Mouse (Mus musculus): Measurements from ENCODE around the gene Plekhg3.

Plekhg3 gene

DNA sequence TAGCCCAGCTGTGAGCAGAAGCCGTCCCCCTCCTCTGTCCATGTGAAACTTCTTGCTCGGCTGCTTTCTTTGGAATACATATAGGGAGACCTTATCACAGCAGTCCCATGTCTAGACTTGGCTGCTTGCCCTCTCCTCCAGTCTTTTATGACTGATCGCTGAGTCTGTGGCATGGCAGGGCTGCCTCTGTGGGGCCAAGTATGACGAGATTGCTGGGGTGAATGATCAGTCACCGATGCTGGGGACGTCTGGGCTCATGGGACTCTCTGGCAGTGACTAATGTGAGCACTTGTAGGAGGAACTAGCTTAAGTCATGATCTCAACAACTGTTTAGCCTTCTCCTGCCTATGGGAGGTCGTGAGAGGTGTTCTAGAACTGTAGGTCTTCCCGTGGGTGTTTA lies 21.6 kb downstream of the Plekhg3 start:
- no peak for DNase-seq (ENCODE audit: extremely low spot score)

DNA sequence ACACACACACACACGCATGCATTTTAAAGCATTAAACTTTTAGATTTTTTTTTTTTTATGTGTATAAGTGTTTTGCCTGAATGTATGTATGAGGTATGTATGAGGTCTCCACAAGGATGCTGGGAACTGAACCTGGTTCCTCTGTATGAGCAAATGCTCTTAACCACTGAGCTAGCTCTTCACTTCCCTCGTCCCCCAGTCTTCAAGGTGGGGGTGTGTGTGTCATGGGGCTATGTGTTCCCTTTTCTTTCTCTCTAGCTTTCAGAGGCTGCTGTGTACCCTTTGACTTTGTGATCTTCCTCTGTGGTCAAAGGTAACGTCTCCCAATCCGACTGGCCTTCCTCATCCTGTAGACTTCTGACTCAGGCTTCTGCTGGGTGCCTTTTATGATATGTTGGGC lies 22.3 kb downstream of the Plekhg3 start:
- DNase-seq (ENCODE audit: extremely low spot score) = no peak

DNA sequence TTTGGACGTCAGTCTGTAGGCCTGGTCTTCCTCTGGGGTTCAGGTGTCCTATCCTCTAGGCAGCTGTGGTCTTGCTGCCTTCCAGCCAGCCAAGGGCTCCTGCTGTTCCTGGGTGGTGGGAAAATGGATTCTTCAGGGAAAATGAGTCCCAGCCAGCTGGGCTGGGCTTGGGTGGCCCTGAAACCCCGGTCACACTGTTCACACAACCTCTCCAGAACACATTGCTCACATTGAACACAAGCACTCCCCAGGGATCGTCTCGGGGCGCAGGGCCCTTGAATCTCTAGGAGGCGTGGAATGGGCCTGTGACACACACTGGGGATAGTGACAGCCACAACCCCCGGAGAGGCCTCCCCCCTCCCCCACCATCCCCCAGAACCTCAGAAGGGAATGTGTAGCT lies 23.2 kb downstream of the Plekhg3 start:
- no peak for DNase-seq (ENCODE audit: extremely low spot score)

GRCm38 (mm10) chr12:76554392-76554791 lies 23.7 kb downstream of the Plekhg3 start:
- no peak for DNase-seq (ENCODE audit: extremely low spot score)

- DNase-seq (ENCODE audit: extremely low spot score) = no peak
Observed at GRCm38 (mm10) chr12:76554871-76555386, 24.2 kb downstream of the Plekhg3 start.

DNA sequence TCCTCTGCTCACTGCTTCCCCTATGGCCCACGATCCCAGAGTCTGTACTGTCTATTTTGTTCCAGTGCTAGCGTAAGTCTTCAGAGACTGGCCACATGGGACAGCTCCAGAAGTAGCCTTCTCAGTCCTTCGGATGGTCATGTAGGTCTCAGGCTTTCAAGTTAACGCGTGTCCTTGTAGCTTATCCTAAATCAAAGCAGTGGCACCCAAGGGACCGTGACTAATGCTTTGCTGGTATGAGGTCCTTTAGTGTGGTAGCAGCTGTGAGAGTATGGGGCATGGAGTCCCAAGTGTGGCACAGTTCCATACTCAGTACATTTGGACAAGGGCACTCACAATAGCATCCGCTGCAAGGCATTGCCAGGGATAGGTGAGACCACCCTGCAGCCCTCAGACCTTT lies 25.5 kb downstream of the Plekhg3 start:
- DNase-seq (ENCODE audit: extremely low spot score) = no peak

DNA sequence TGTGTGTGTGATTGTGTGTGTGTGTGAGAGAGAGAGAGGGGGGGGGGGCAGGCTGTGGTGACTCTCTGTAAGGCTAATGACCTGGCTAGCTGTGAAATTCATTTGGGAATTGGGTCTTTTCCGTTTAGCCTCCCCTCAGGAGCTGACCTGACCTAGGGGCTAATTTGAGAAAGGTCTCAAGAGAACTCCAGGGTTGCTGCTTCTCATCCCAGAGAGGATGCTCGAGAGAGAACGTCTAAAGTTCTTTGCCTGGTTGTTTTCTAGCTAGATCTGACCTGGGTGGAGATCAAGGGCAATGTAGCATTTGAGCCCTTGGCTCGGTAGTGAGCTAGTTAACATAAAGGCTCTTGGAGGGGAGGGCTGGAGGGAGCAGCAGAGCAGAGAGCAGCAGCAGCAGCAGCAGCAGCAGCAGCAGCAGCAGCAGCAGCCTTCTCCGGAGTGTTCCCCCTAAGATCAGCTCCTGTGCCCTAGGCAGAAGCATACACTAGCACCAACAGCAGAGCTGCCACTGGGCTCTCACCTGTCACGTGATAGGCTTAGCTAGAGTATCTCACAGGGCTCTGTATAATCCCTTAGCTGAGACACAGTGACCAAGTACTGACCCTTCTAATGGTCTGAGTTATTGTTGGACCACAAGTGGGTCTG lies 26.2 kb downstream of the Plekhg3 start:
- no peak for DNase-seq (ENCODE audit: extremely low spot score)

- no peak for DNase-seq (ENCODE audit: extremely low spot score)
Observed at GRCm38 (mm10) chr12:76558206-76558605, 27.5 kb downstream of the Plekhg3 start.

DNA sequence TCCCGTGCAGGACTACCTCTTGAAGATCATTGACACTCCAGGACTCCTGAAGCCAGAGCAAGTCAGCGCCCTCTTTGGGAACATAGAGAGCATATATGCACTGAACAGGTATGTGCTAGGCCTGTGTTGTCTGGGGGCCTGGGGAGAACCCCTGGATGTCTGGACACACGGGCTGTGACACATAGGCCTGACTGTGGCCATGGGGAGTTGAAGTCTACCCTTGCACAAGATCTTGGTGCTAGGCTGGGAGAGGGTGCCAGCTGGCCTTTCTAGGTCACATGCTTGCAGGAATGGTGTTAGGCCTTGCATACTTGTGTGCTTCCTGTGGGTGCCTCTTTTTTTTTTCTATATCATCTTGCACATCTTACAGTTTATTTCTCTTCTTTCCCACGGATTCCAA lies 31.5 kb downstream of the Plekhg3 start:
- DNase-seq (ENCODE audit: extremely low spot score) = no peak

- no peak for DNase-seq (ENCODE audit: extremely low spot score)
Observed at GRCm38 (mm10) chr12:76566284-76566683, 35.6 kb downstream of the Plekhg3 start.

DNA sequence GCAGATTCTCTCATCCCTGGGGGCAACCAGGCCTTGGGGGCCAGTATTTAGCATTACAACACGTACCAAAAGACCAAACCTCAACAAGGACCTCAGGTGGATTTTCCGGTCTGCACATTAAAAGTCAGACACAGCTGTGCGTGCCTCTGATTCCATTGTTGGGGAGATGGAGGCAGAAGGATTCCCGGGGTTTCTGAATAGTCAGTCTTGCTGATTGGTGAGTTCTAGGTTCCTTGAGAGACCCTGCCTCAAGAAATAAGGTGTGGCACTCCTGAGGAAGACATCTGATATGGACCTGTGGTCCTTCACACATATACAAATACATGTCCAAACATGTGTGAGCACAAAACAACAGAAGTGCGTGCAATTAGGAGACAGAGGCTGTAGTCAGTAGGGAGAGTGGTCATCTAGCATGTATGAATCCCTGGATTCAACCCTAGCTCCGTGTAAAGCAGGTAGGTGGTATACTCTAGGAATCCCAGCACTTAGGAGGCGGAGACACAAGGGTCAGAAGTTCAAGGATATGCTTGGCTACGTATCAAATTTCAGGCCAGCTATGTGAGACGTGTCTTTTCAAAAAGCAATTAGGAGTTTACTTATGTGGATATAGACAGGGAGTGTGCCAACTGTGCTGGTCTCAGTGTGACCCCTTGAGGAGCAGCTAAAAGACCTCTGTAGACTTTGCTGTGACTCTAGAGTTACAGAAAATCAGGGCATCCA lies 39.7 kb downstream of the Plekhg3 start:
- no peak for DNase-seq (ENCODE audit: extremely low spot score)

DNA sequence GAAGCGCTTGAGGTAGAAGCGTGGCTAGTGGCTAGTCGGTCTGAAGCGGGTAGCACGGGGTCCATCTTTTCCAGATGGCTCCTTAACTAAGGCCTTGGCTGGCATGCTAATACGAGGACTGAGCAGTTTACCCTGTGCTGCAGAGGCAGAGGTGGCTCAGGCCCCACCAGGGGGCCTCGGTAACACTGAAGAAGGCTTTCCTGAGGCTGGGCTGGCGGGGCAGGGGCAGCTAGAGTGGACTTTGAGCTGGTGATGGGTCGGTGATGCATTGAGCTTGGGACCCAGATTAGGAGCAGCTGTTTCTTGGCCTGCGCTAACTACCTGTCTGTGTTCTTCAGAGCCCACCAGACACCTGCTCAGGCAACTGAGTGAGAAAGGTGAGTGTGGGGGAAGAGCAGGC lies 40.6 kb downstream of the Plekhg3 start:
- DNase-seq (ENCODE audit: extremely low spot score) = no peak

GRCm38 (mm10) chr12:76572261-76573251 lies 41.9 kb downstream of the Plekhg3 start:
- DNase-seq (ENCODE audit: extremely low spot score) = no peak

GRCm38 (mm10) chr12:76573381-76573780 lies 42.7 kb downstream of the Plekhg3 start:
- DNase-seq (ENCODE audit: extremely low spot score) = no peak

GRCm38 (mm10) chr12:76574815-76575214 lies 44.1 kb downstream of the Plekhg3 start:
- no peak for DNase-seq (ENCODE audit: extremely low spot score)

DNA sequence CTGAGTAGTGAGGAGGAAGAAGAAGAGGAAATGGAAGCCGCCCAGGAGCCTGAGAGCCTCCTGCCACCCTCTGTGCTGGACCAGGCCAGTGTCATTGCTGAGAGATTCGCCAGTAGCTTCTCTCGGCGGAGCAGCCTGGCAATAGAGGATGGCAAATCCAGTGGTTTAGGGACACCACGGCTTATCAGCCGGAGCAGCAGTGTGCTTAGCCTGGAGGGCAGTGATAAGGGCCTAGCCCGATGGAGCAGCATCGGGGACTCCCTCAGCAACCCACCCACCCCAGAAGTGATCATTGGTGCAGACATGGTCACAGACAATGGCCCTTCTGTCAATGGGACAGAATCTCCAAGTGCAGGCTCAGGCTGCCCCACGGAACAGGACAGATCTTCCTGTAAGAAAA lies 45.4 kb downstream of the Plekhg3 start:
- DNase-seq (ENCODE audit: extremely low spot score) = no peak

GRCm38 (mm10) chr12:76576806-76577205 lies 46.1 kb downstream of the Plekhg3 start:
- DNase-seq (ENCODE audit: extremely low spot score) = no peak

- no peak for DNase-seq (ENCODE audit: extremely low spot score)
Observed at GRCm38 (mm10) chr12:76577858-76578257, 47.2 kb downstream of the Plekhg3 start.

DNA sequence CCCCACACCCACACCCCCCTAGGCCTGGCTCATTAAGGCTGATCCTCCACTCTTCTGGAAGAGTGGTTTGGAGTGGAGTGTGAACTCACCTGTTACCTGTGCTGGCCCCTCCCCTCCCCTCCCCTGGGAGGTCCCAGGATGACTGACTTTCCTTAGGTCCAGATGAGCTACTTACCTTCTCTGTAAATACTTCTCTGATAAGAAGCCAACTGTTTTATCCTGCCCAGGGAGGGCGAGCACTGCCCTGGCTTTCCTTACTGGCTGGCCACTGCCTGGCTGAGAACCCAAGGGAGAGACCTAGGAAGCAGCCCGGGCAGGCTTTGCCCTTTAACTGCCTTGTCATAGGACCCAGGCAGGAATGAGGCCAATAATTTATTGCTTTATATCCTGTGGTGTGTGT lies 47.8 kb downstream of the Plekhg3 start:
- no peak for DNase-seq (ENCODE audit: extremely low spot score)

DNA sequence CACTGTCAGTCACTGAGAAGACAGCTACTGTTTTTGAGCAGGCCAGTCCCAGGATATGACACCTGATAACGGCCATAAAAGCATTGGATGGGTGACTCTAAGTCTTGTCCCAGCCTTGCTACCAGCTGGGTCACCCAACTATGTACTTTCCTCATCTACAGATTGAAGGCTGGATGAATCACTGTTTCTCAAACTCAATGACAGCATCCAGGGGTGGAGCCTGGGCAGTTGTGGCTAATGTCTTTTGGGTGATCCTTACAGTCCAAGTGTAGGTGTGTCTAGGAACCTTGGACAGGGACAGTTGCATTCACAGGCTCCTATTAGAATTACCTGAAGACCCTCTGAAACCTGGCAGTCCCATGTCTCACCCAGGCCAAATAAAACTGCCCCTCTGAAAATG lies 49.1 kb downstream of the Plekhg3 start:
- no peak for DNase-seq (ENCODE audit: extremely low spot score)

DNA sequence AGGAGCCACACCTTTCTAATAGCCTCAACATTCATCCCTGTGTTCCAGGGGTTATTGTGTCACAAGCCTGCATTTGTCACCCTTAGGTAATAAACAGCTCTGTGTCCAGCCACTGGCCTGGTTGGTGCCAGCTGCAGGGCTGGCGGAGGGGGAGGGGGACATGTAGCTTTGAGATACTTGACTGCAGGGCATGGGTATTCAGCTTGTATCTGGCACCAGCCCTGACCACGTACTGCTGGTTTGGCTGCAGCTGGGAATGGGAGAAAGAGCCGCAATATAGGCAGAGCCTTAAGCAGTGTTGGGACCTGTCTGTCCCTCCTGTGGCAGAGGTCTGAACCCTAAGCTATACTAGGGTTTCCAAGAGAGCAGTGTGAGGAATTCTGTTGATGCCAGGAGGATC lies 51.4 kb downstream of the Plekhg3 start:
- DNase-seq (ENCODE audit: extremely low spot score) = no peak

- DNase-seq (ENCODE audit: extremely low spot score) = no peak
Observed at GRCm38 (mm10) chr12:76582841-76583240, 52.1 kb downstream of the Plekhg3 start.

Measured in embryo, embryonic 9.5 days (tissue).